Mouse (Mus musculus): Measurements from ENCODE around the gene Maats1.

Gene Maats1

GRCm38 (mm10) chr16:38341396-38342324, at the start of gene Maats1:
Maats1 (minus strand) TSS chr16:38342143.
- peak; percentile 70 for DNase-seq

- DNase-seq: no peak
Measured at GRCm38 (mm10) chr16:38390322-38390721, 48.4 kb upstream of the Maats1 start.

GRCm38 (mm10) chr16:38389284-38389893, 47.4 kb upstream of the Maats1 start:
- no peak for DNase-seq

- DNase-seq: no peak
Measured at GRCm38 (mm10) chr16:38388757-38389156, 46.8 kb upstream of the Maats1 start.

- no peak for DNase-seq
Measured at GRCm38 (mm10) chr16:38387389-38387788, 45.4 kb upstream of the Maats1 start.

GRCm38 (mm10) chr16:38385700-38386099, 43.8 kb upstream of the Maats1 start:
- DNase-seq: no peak

- DNase-seq: no peak
Measured at GRCm38 (mm10) chr16:38385184-38385634, 43.3 kb upstream of the Maats1 start.

GRCm38 (mm10) chr16:38383683-38384082, 41.7 kb upstream of the Maats1 start:
- DNase-seq: no peak

- DNase-seq: no peak
Measured at GRCm38 (mm10) chr16:38379926-38380325, 38.0 kb upstream of the Maats1 start.

- no peak for DNase-seq
Measured at GRCm38 (mm10) chr16:38379493-38379892, 37.5 kb upstream of the Maats1 start.

- no peak for DNase-seq
Measured at GRCm38 (mm10) chr16:38379088-38379487, 37.1 kb upstream of the Maats1 start.

GRCm38 (mm10) chr16:38378591-38378990, 36.6 kb upstream of the Maats1 start:
- DNase-seq: no peak

GRCm38 (mm10) chr16:38377546-38377945, 35.6 kb upstream of the Maats1 start:
- no peak for DNase-seq

- no peak for DNase-seq
Measured at GRCm38 (mm10) chr16:38376841-38377249, 34.9 kb upstream of the Maats1 start.

GRCm38 (mm10) chr16:38376163-38376840, 34.4 kb upstream of the Maats1 start:
- DNase-seq: peak; percentile 43

GRCm38 (mm10) chr16:38375182-38375581, 33.2 kb upstream of the Maats1 start:
- DNase-seq: no peak

- DNase-seq: no peak
Measured at GRCm38 (mm10) chr16:38374379-38375140, 32.6 kb upstream of the Maats1 start.

GRCm38 (mm10) chr16:38373941-38374340, 32.0 kb upstream of the Maats1 start:
- DNase-seq: no peak

- no peak for DNase-seq
Measured at GRCm38 (mm10) chr16:38373439-38373838, 31.5 kb upstream of the Maats1 start.

GRCm38 (mm10) chr16:38372876-38373275, 30.9 kb upstream of the Maats1 start:
- DNase-seq: no peak

GRCm38 (mm10) chr16:38371705-38372296, 29.9 kb upstream of the Maats1 start:
- DNase-seq: no peak

All from right cerebral cortex, postnatal 14 days (tissue).